Mouse (Mus musculus): ENCODE data around the gene Pir. TPM values are rescaled to one million over a fixed set of nuclear protein-coding genes. Genes with fewer than 3 reads are reported as not detected.

Gene Pir
- polyA plus RNA-seq, 1 experiment = 8.0 TPM

DNA sequence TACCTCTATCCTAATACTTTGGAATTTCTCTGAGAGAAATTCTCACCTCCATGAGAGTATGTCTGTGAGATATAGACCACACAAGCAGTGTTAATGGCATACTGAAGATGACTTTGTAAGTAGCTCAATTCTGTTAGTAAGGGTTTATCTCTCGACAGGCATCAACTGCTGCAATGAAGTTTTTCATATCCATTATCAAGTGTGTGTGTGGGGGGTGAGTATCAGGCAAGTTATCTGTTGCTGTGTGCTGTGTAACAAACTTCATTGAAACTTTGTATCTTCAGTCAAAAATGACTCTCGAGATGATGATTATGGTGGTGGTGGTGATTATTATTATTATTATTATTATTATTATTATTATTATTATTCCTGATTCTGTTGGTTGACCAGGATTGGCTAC is 147.6 kb downstream of the Pir start:
- Histone ChIP-seq H3K4me3 (ENCODE audit: insufficient read depth, low read length) (no peak overlapping the region), H3K4me1 (ENCODE audit: control insufficient read depth, insufficient read depth, low read length) (peaks cover 6% of the 10 kb centered on the region), H3K27ac (ENCODE audit: insufficient read depth, low read depth, low read length) (no peak overlapping the region)
- TF ChIP-seq POLR2A (IDR thresholded peaks at IDR 0.05; ENCODE audit: borderline replicate concordance, low read depth, low read length) = no peak
- TF ChIP-seq CTCF (IDR thresholded peaks at IDR 0.05; ENCODE audit: low read depth, low read length) = no peak

- TF ChIP-seq POLR2A (IDR thresholded peaks at IDR 0.05; ENCODE audit: borderline replicate concordance, low read depth, low read length) = no peak
- no peak for TF ChIP-seq CTCF (IDR thresholded peaks at IDR 0.05; ENCODE audit: low read depth, low read length)
- Histone ChIP-seq H3K27ac (ENCODE audit: insufficient read depth, low read depth, low read length) (no peak overlapping the region), H3K4me3 (ENCODE audit: insufficient read depth, low read length) (no peak overlapping the region), H3K4me1 (ENCODE audit: control insufficient read depth, insufficient read depth, low read length) (peaks cover 6% of the 10 kb centered on the region)
Measured at GRCm38 (mm10) chrX:164418008-164418407, 148.8 kb downstream of the Pir start.

DNA sequence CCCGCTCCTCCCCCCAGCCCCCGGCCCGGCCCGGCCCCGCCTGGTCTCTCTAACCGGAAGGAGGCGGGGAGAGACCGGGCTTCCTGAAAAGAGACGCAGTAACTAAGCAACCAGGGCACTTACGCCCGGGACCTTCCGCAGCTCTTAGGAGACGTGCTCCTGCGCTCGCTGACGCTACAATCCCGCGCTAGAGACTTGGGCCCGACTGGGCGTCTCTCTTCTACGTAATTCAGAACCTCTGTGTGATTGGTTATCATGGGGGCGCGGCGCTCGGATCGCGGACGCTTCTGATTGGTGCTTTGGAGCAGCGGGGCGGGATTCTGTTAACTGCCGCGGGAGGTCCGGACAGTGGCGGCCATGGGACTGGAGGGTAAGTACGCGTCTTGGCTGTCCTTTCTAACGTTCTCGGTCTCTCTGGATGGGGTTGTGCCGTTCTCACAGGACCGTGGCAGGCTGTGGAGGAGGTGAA is 150.3 kb downstream of the Pir start, which contains the start of gene Piga:
TSS of gene Piga (plus strand) at position 317 of the 469 bp plus-strand sequence.
- TF ChIP-seq CTCF (IDR thresholded peaks at IDR 0.05; ENCODE audit: low read depth, low read length) = no peak
- Histone ChIP-seq H3K4me3 (ENCODE audit: insufficient read depth, low read length) (peak within 1 kb of the TSS; percentile 89), H3K27ac (ENCODE audit: insufficient read depth, low read depth, low read length) (peak within 1 kb of the TSS; percentile 46), H3K4me1 (ENCODE audit: control insufficient read depth, insufficient read depth, low read length) (peaks cover 2% of the 10 kb centered on the region)

DNA sequence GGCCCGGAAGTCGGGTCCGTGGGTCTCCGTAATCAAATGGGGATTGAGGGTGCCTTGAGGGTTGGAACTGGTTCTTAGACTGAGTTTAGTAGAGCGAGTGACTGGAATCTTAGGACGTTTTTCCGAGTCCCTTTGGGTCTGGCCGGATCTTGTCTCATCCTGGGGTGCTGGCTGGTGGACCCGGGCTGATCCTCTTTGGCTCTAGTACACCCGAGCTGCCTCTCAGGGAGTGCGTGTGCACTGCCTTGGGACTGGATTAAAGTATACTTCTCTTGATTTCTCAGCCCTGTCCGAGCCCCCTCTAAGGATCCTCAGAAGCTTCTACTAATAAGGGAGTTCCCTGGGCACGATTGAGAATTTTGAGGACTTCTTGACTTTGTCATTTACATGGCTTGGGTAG is 150.8 kb downstream of the Pir start:
- peak overlapping the region; percentile 89 for H3K4me3 ChIP-seq (ENCODE audit: insufficient read depth, low read length)
- TF ChIP-seq POLR2A (IDR thresholded peaks at IDR 0.05; ENCODE audit: borderline replicate concordance, low read depth, low read length) = no peak
- TF ChIP-seq CTCF (IDR thresholded peaks at IDR 0.05; ENCODE audit: low read depth, low read length) = no peak
- peak overlapping the region; percentile 46 for H3K27ac ChIP-seq (ENCODE audit: insufficient read depth, low read depth, low read length)
- H3K4me1 ChIP-seq (ENCODE audit: control insufficient read depth, insufficient read depth, low read length) = peaks cover 2% of the 10 kb centered on the region

- Histone ChIP-seq H3K4me3 (ENCODE audit: insufficient read depth, low read length) (peak overlapping the region; percentile 89), H3K27ac (ENCODE audit: insufficient read depth, low read depth, low read length) (no peak overlapping the region), H3K4me1 (ENCODE audit: control insufficient read depth, insufficient read depth, low read length) (peaks cover 2% of the 10 kb centered on the region)
- TF ChIP-seq POLR2A (IDR thresholded peaks at IDR 0.05; ENCODE audit: borderline replicate concordance, low read depth, low read length) (no peak), CTCF (IDR thresholded peaks at IDR 0.05; ENCODE audit: low read depth, low read length) (no peak)
Measured at GRCm38 (mm10) chrX:164420518-164420917, 151.3 kb downstream of the Pir start.

Other genes with a start within 250 kb of the Pir start
- 5.1 and 5.5 TPM in 2 replicates for gene Car5b, start 241.4 kb upstream of the Pir start, polyA plus RNA-seq (2012; ENCODE audit: insufficient read depth, insufficient read length, missing spikeins)
- 3.3 and 4.7 TPM in 2 replicates for gene Siah1b, start 192.9 kb upstream of the Pir start, polyA plus RNA-seq (2012; ENCODE audit: insufficient read depth, insufficient read length, missing spikeins)
- gene Cltrn, start 180.5 kb upstream of the Pir start, polyA plus RNA-seq (2012; ENCODE audit: insufficient read depth, insufficient read length, missing spikeins) = not detected in 2 replicates
- gene Ace2, start 130.0 kb upstream of the Pir start, polyA plus RNA-seq (2012; ENCODE audit: insufficient read depth, insufficient read length, missing spikeins) = not detected in 2 replicates
- 0.19 TPM in 1 of 2 replicates, not detected in the other for gene Bmx, start 11.2 kb upstream of the Pir start, polyA plus RNA-seq (2012; ENCODE audit: insufficient read depth, insufficient read length, missing spikeins)
- gene Vegfd, start 104.0 kb downstream of the Pir start, polyA plus RNA-seq (2012; ENCODE audit: insufficient read depth, insufficient read length, missing spikeins) = 0.27 TPM in 1 of 2 replicates, not detected in the other
- gene Piga, start 150.4 kb downstream of the Pir start, polyA plus RNA-seq (2012; ENCODE audit: insufficient read depth, insufficient read length, missing spikeins) = 5.8 and 6.2 TPM in 2 replicates
- not detected in 2 replicates for gene Asb11, start 167.6 kb downstream of the Pir start, polyA plus RNA-seq (2012; ENCODE audit: insufficient read depth, insufficient read length, missing spikeins)
- gene Asb9, start 237.0 kb downstream of the Pir start, polyA plus RNA-seq (2012; ENCODE audit: insufficient read depth, insufficient read length, missing spikeins) = not detected in 2 replicates

All from bone marrow macrophage, adult 2 months (primary cell).